Mouse (Mus musculus): ENCODE data around the gene Sclt1. TPM values are rescaled to one million over a fixed set of nuclear protein-coding genes. Genes with fewer than 3 reads are reported as not detected.

Gene Sclt1
- polyA plus RNA-seq, 1 experiment, result 14.1 TPM

- no peak for TF ChIP-seq POLR2A (IDR thresholded peaks at IDR 0.05; ENCODE audit: borderline replicate concordance, extremely low read depth, insufficient read depth, insufficient read length, poor library complexity, severe bottlenecking)
- no peak for TF ChIP-seq CTCF (IDR thresholded peaks at IDR 0.05; ENCODE audit: borderline replicate concordance, extremely low read depth, insufficient read depth, insufficient read length)
- peak; percentile 64 for DNase-seq (ENCODE audit: low read depth)
Measured at GRCm38 (mm10) chr3:41583621-41584020, 158.7 kb downstream of the Sclt1 start.

- peak; percentile 53 for DNase-seq (ENCODE audit: low read depth)
- TF ChIP-seq CTCF (IDR thresholded peaks at IDR 0.05; ENCODE audit: borderline replicate concordance, extremely low read depth, insufficient read depth, insufficient read length) (no peak), POLR2A (IDR thresholded peaks at IDR 0.05; ENCODE audit: borderline replicate concordance, extremely low read depth, insufficient read depth, insufficient read length, poor library complexity, severe bottlenecking) (no peak)
Measured at GRCm38 (mm10) chr3:41583092-41583491, 159.2 kb downstream of the Sclt1 start.

GRCm38 (mm10) chr3:41582256-41582655, 160.1 kb downstream of the Sclt1 start:
- no peak for DNase-seq (ENCODE audit: low read depth)
- TF ChIP-seq POLR2A (IDR thresholded peaks at IDR 0.05; ENCODE audit: borderline replicate concordance, extremely low read depth, insufficient read depth, insufficient read length, poor library complexity, severe bottlenecking) (no peak), CTCF (IDR thresholded peaks at IDR 0.05; ENCODE audit: borderline replicate concordance, extremely low read depth, insufficient read depth, insufficient read length) (no peak)

GRCm38 (mm10) chr3:41581436-41581835, 160.9 kb downstream of the Sclt1 start:
- TF ChIP-seq CTCF (IDR thresholded peaks at IDR 0.05; ENCODE audit: borderline replicate concordance, extremely low read depth, insufficient read depth, insufficient read length) (no peak), POLR2A (IDR thresholded peaks at IDR 0.05; ENCODE audit: borderline replicate concordance, extremely low read depth, insufficient read depth, insufficient read length, poor library complexity, severe bottlenecking) (no peak)
- no peak for DNase-seq (ENCODE audit: low read depth)

- TF ChIP-seq POLR2A (IDR thresholded peaks at IDR 0.05; ENCODE audit: borderline replicate concordance, extremely low read depth, insufficient read depth, insufficient read length, poor library complexity, severe bottlenecking) (no peak), CTCF (IDR thresholded peaks at IDR 0.05; ENCODE audit: borderline replicate concordance, extremely low read depth, insufficient read depth, insufficient read length) (no peak)
- peak; percentile 73 for DNase-seq (ENCODE audit: low read depth)
Measured at GRCm38 (mm10) chr3:41580401-41581323, 161.7 kb downstream of the Sclt1 start.

GRCm38 (mm10) chr3:41579873-41580272, 162.4 kb downstream of the Sclt1 start:
- DNase-seq (ENCODE audit: low read depth), result no peak
- TF ChIP-seq CTCF (IDR thresholded peaks at IDR 0.05; ENCODE audit: borderline replicate concordance, extremely low read depth, insufficient read depth, insufficient read length) (no peak), POLR2A (IDR thresholded peaks at IDR 0.05; ENCODE audit: borderline replicate concordance, extremely low read depth, insufficient read depth, insufficient read length, poor library complexity, severe bottlenecking) (no peak)

GRCm38 (mm10) chr3:41577240-41577639, 165.1 kb downstream of the Sclt1 start:
- TF ChIP-seq CTCF (IDR thresholded peaks at IDR 0.05; ENCODE audit: borderline replicate concordance, extremely low read depth, insufficient read depth, insufficient read length), result no peak
- DNase-seq (ENCODE audit: low read depth), result no peak

Other genes with a start within 250 kb of the Sclt1 start
- gene Jade1, start 186.8 kb downstream of the Sclt1 start, polyA plus RNA-seq (2012; rRNA removed), result 12.8 and 12.9 TPM in 2 replicates
- 4.4 and 4.7 TPM in 2 replicates for gene D3Ertd751e, start 97 bp upstream of the Sclt1 start, polyA plus RNA-seq (2012; rRNA removed)

Measured in brain, embryonic 14.5 days (tissue).